Mouse (Mus musculus): ENCODE measurements around the gene 4930470P17Rik. TPM values are rescaled to one million over a fixed set of nuclear protein-coding genes. Genes with fewer than 3 reads are reported as not detected.

The 4930470P17Rik gene
- polyA plus RNA-seq (2015; fragmentation: Nextera tagmentation; extraction: Ambion mirVana): 0.19 and 0.36 TPM in 2 replicates

GRCm38 (mm10) chr2:170601917-170602316 is at the start of gene 4930470P17Rik:
Gene 4930470P17Rik, minus strand, starts transcription at chr2:170602017.
- H3K4me3 ChIP-seq (ENCODE audit: low read length): no peak within 1 kb of the TSS
- 70% methylated on average over 9 of the region's 9 CpGs for WGBS
- no peak for ATAC-seq
- H3K36me3 ChIP-seq (ENCODE audit: control insufficient read depth, insufficient read depth, low read length): no peaks in the 10 kb centered on the region
- no peak within 1 kb of the TSS for H3K27ac ChIP-seq (ENCODE audit: low read depth, low read length)
- no peak within 1 kb of the TSS for H3K4me2 ChIP-seq (ENCODE audit: low read length)
- no peaks in the 10 kb centered on the region for H3K9me3 ChIP-seq (ENCODE audit: control insufficient read depth, low read length)
- no peaks in the 10 kb centered on the region for H3K4me1 ChIP-seq (ENCODE audit: control insufficient read depth, insufficient read depth, low read depth, low read length)
- no peaks in the 10 kb centered on the region for H3K27me3 ChIP-seq (replicated peaks; ENCODE audit: control insufficient read depth, insufficient read depth, low read length)
- no peak within 1 kb of the TSS for H3K9ac ChIP-seq (ENCODE audit: low read depth, low read length)

DNA sequence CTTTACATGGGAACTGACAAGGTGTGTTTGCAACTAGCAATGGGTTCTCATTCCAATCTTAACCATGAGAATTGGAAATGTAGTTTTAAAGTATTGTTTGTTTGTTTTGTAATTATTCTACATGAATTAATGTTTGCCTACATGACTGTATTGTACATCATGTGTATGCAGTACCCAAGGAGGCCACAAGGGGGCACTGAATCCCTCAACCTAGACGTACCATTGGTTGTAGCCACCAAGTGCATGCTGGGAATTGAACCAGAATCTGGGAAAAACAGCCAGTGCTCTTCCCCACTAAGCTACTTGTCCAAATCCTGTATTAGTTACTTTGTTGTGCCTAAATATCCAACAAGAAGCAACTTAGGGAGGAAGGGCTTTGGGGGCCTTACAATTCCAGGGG is 49.7 kb upstream of the 4930470P17Rik start:
- Histone ChIP-seq H3K4me3 (ENCODE audit: low read length) (no peak overlapping the region), H3K27ac (ENCODE audit: low read depth, low read length) (no peak overlapping the region), H3K36me3 (ENCODE audit: control insufficient read depth, insufficient read depth, low read length) (no peaks in the 10 kb centered on the region), H3K4me1 (ENCODE audit: control insufficient read depth, insufficient read depth, low read depth, low read length) (no peaks in the 10 kb centered on the region; the same call in 1 of the 2 replicates), H3K4me2 (ENCODE audit: low read length) (no peak overlapping the region), H3K27me3 (replicated peaks; ENCODE audit: control insufficient read depth, insufficient read depth, low read length) (no peaks in the 10 kb centered on the region), H3K9me3 (ENCODE audit: control insufficient read depth, low read length) (no peaks in the 10 kb centered on the region), H3K9ac (ENCODE audit: low read depth, low read length) (no peak overlapping the region)
- WGBS: 84% methylated on average over 1 of the region's 1 CpGs
- no peak for ATAC-seq

GRCm38 (mm10) chr2:170648542-170648941 is 46.7 kb upstream of the 4930470P17Rik start:
- no peak overlapping the region for H3K4me2 ChIP-seq (ENCODE audit: low read length)
- H3K27me3 ChIP-seq (replicated peaks; ENCODE audit: control insufficient read depth, insufficient read depth, low read length): no peaks in the 10 kb centered on the region
- no peaks in the 10 kb centered on the region; the same call in 1 of the 2 replicates for H3K4me1 ChIP-seq (ENCODE audit: control insufficient read depth, insufficient read depth, low read depth, low read length)
- H3K9me3 ChIP-seq (ENCODE audit: control insufficient read depth, low read length): no peaks in the 10 kb centered on the region
- no peak overlapping the region for H3K4me3 ChIP-seq (ENCODE audit: low read length)
- no peak overlapping the region for H3K9ac ChIP-seq (ENCODE audit: low read depth, low read length)
- no peaks in the 10 kb centered on the region for H3K36me3 ChIP-seq (ENCODE audit: control insufficient read depth, insufficient read depth, low read length)
- no peak overlapping the region for H3K27ac ChIP-seq (ENCODE audit: low read depth, low read length)
- ATAC-seq: no peak
- 63% methylated on average over 11 of the region's 11 CpGs for WGBS

- no peak overlapping the region for H3K27ac ChIP-seq (ENCODE audit: low read depth, low read length)
- 96% methylated on average over 6 of the region's 6 CpGs for WGBS
- no peaks in the 10 kb centered on the region for H3K27me3 ChIP-seq (replicated peaks; ENCODE audit: control insufficient read depth, insufficient read depth, low read length)
- H3K4me3 ChIP-seq (ENCODE audit: low read length): no peak overlapping the region
- H3K4me2 ChIP-seq (ENCODE audit: low read length): no peak overlapping the region
- no peak overlapping the region for H3K9ac ChIP-seq (ENCODE audit: low read depth, low read length)
- H3K36me3 ChIP-seq (ENCODE audit: control insufficient read depth, insufficient read depth, low read length): no peaks in the 10 kb centered on the region
- H3K9me3 ChIP-seq (ENCODE audit: control insufficient read depth, low read length): no peaks in the 10 kb centered on the region
- H3K4me1 ChIP-seq (ENCODE audit: control insufficient read depth, insufficient read depth, low read depth, low read length): peaks cover 10% of the 10 kb centered on the region
- ATAC-seq: no peak
Measured at GRCm38 (mm10) chr2:170646201-170646600, 44.4 kb upstream of the 4930470P17Rik start.

- no peaks in the 10 kb centered on the region for H3K27me3 ChIP-seq (replicated peaks; ENCODE audit: control insufficient read depth, insufficient read depth, low read length)
- no peaks in the 10 kb centered on the region for H3K9me3 ChIP-seq (ENCODE audit: control insufficient read depth, low read length)
- H3K36me3 ChIP-seq (ENCODE audit: control insufficient read depth, insufficient read depth, low read length): no peaks in the 10 kb centered on the region
- ATAC-seq: peak; percentile 43; the same call in 1 of the 2 replicates
- WGBS: 9% methylated on average over 4 of the region's 4 CpGs
- H3K27ac ChIP-seq (ENCODE audit: low read depth, low read length): 0 out of 2 replicates have a peak overlapping the region, but pooled peaks have one; percentile 23
- peaks cover 18% of the 10 kb centered on the region for H3K4me1 ChIP-seq (ENCODE audit: control insufficient read depth, insufficient read depth, low read depth, low read length)
- H3K9ac ChIP-seq (ENCODE audit: low read depth, low read length): no peak overlapping the region
- H3K4me3 ChIP-seq (ENCODE audit: low read length): no peak overlapping the region
- H3K4me2 ChIP-seq (ENCODE audit: low read length): no peak overlapping the region
Measured at GRCm38 (mm10) chr2:170642338-170642806, 40.6 kb upstream of the 4930470P17Rik start.

GRCm38 (mm10) chr2:170640281-170640680 is 38.5 kb upstream of the 4930470P17Rik start:
- no peaks in the 10 kb centered on the region for H3K27me3 ChIP-seq (replicated peaks; ENCODE audit: control insufficient read depth, insufficient read depth, low read length)
- no peak for ATAC-seq
- H3K9ac ChIP-seq (ENCODE audit: low read depth, low read length): no peak overlapping the region

DNA sequence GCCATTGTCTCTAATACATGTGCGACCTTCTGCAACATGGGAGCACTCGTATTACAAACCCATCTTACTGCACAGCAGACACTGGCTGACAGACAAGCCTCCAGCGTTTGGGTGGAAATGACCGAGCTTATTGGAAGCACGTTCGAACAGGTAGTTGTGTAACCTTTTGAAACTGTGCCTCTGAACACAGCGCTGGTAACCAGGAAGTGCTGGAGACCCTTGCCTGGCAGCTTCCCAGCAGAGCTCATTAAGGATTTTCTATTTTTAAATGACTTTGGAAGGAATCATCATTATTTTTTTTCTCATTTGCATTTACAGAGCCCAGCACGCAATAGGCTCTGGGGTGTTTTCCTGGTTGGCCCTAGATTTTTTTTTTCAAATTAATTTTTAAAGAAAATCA is 36.9 kb upstream of the 4930470P17Rik start:
- Histone ChIP-seq H3K9me3 (ENCODE audit: control insufficient read depth, low read length) (no peaks in the 10 kb centered on the region), H3K4me3 (ENCODE audit: low read length) (no peak overlapping the region), H3K4me1 (ENCODE audit: control insufficient read depth, insufficient read depth, low read depth, low read length) (peaks cover 21% of the 10 kb centered on the region), H3K36me3 (ENCODE audit: control insufficient read depth, insufficient read depth, low read length) (no peaks in the 10 kb centered on the region), H3K27me3 (replicated peaks; ENCODE audit: control insufficient read depth, insufficient read depth, low read length) (no peaks in the 10 kb centered on the region), H3K9ac (ENCODE audit: low read depth, low read length) (no peak overlapping the region), H3K4me2 (ENCODE audit: low read length) (peak overlapping the region; percentile 32), H3K27ac (ENCODE audit: low read depth, low read length) (no peak overlapping the region)
- ATAC-seq: no peak
- WGBS: 33% methylated on average over 8 of the region's 8 CpGs

More at GRCm38 (mm10) chr2:170640281-170640680, 38.5 kb upstream of the 4930470P17Rik start:
- H3K4me3 ChIP-seq (ENCODE audit: low read length): no peak overlapping the region
- peaks cover 21% of the 10 kb centered on the region for H3K4me1 ChIP-seq (ENCODE audit: control insufficient read depth, insufficient read depth, low read depth, low read length)
- H3K9me3 ChIP-seq (ENCODE audit: control insufficient read depth, low read length): no peaks in the 10 kb centered on the region
- no peak overlapping the region for H3K4me2 ChIP-seq (ENCODE audit: low read length)
- 82% methylated on average over 11 of the region's 11 CpGs for WGBS
- H3K36me3 ChIP-seq (ENCODE audit: control insufficient read depth, insufficient read depth, low read length): no peaks in the 10 kb centered on the region
- H3K27ac ChIP-seq (ENCODE audit: low read depth, low read length): no peak overlapping the region

- Histone ChIP-seq H3K4me2 (ENCODE audit: low read length) (no peak overlapping the region), H3K36me3 (ENCODE audit: control insufficient read depth, insufficient read depth, low read length) (no peaks in the 10 kb centered on the region), H3K4me3 (ENCODE audit: low read length) (no peak overlapping the region), H3K27me3 (replicated peaks; ENCODE audit: control insufficient read depth, insufficient read depth, low read length) (no peaks in the 10 kb centered on the region), H3K9me3 (ENCODE audit: control insufficient read depth, low read length) (no peaks in the 10 kb centered on the region), H3K9ac (ENCODE audit: low read depth, low read length) (no peak overlapping the region), H3K4me1 (ENCODE audit: control insufficient read depth, insufficient read depth, low read depth, low read length) (peaks cover 3% of the 10 kb centered on the region), H3K27ac (ENCODE audit: low read depth, low read length) (no peak overlapping the region)
- peak; percentile 58; the same call in 1 of the 2 replicates for ATAC-seq
- 97% methylated on average over 2 of the region's 2 CpGs for WGBS
Measured at GRCm38 (mm10) chr2:170632998-170633622, 31.3 kb upstream of the 4930470P17Rik start.

- Histone ChIP-seq H3K4me2 (ENCODE audit: low read length) (no peak overlapping the region), H3K4me3 (ENCODE audit: low read length) (no peak overlapping the region), H3K9ac (ENCODE audit: low read depth, low read length) (no peak overlapping the region), H3K36me3 (ENCODE audit: control insufficient read depth, insufficient read depth, low read length) (no peaks in the 10 kb centered on the region), H3K27me3 (replicated peaks; ENCODE audit: control insufficient read depth, insufficient read depth, low read length) (no peaks in the 10 kb centered on the region), H3K9me3 (ENCODE audit: control insufficient read depth, low read length) (no peaks in the 10 kb centered on the region), H3K27ac (ENCODE audit: low read depth, low read length) (no peak overlapping the region), H3K4me1 (ENCODE audit: control insufficient read depth, insufficient read depth, low read depth, low read length) (peaks cover 3% of the 10 kb centered on the region)
- no peak for ATAC-seq
Measured at GRCm38 (mm10) chr2:170632386-170632785, 30.6 kb upstream of the 4930470P17Rik start.
